Mouse (Mus musculus) gonadal fat pad, adult 2 months (tissue): ENCODE results near the gene Nthl1. TPM values are rescaled to one million over a fixed set of nuclear protein-coding genes. Genes with fewer than 3 reads are reported as not detected.

Experiments
- DNase-seq: peaks from one replicate; pipeline ENCODE4 v3.0.0-alpha.2; 2012; ENCODE audit warnings: low read depth
- polyA plus RNA-seq: library from polyadenylated mRNA; depleted of rRNA; stranded (reverse); fragments of >200 nt; gene quantifications from 2 replicates; pipeline ENCODE4 v1.2.3, GENCODE M21; 2012; rRNA removed

The Nthl1 gene
- polyA plus RNA-seq: 15.2 and 16.4 TPM in 2 replicates

- no peak for DNase-seq
Observed at GRCm38 (mm10) chr17:24632167-24632812, at the start of gene Nthl1, which contains the start of gene Tsc2. TSS of gene Nthl1 (plus strand) at chr17:24632680. TSS of gene Tsc2 (minus strand) at chr17:24632630.

- DNase-seq: no peak
Observed at GRCm38 (mm10) chr17:24583599-24584460, 48.6 kb upstream of the Nthl1 start.

GRCm38 (mm10) chr17:24584520-24584919, 48.0 kb upstream of the Nthl1 start:
- no peak for DNase-seq

- DNase-seq: no peak
Observed at GRCm38 (mm10) chr17:24586532-24586931, 45.9 kb upstream of the Nthl1 start.

GRCm38 (mm10) chr17:24590943-24591342, 41.5 kb upstream of the Nthl1 start:
- DNase-seq: no peak

- no peak for DNase-seq
Observed at GRCm38 (mm10) chr17:24591695-24592094, 40.8 kb upstream of the Nthl1 start.

GRCm38 (mm10) chr17:24593248-24593647, 39.2 kb upstream of the Nthl1 start:
- DNase-seq: no peak

- no peak for DNase-seq
Observed at GRCm38 (mm10) chr17:24593992-24594890, 38.2 kb upstream of the Nthl1 start.

- DNase-seq: no peak
Observed at GRCm38 (mm10) chr17:24595126-24596072, 37.1 kb upstream of the Nthl1 start.

GRCm38 (mm10) chr17:24596073-24596466, 36.4 kb upstream of the Nthl1 start:
- no peak for DNase-seq

- no peak for DNase-seq
Observed at GRCm38 (mm10) chr17:24596471-24597183, 35.9 kb upstream of the Nthl1 start.

GRCm38 (mm10) chr17:24597989-24598388, 34.5 kb upstream of the Nthl1 start:
- no peak for DNase-seq

GRCm38 (mm10) chr17:24600502-24600901, 32.0 kb upstream of the Nthl1 start:
- DNase-seq: no peak

- no peak for DNase-seq
Observed at GRCm38 (mm10) chr17:24603961-24604360, 28.5 kb upstream of the Nthl1 start.

GRCm38 (mm10) chr17:24604557-24604956, 27.9 kb upstream of the Nthl1 start:
- no peak for DNase-seq

- DNase-seq: no peak
Observed at GRCm38 (mm10) chr17:24608370-24608769, 24.1 kb upstream of the Nthl1 start.

- DNase-seq: no peak
Observed at GRCm38 (mm10) chr17:24608874-24609273, 23.6 kb upstream of the Nthl1 start.

- no peak for DNase-seq
Observed at GRCm38 (mm10) chr17:24610711-24611110, 21.8 kb upstream of the Nthl1 start.

- no peak for DNase-seq
Observed at GRCm38 (mm10) chr17:24617561-24618194, 14.8 kb upstream of the Nthl1 start.

GRCm38 (mm10) chr17:24625472-24625871, 7.0 kb upstream of the Nthl1 start:
- no peak for DNase-seq
